Mouse (Mus musculus): Measurements from ENCODE around the gene Gkn2. TPM values are rescaled to one million over a fixed set of nuclear protein-coding genes. Genes with fewer than 3 reads are reported as not detected.
A peak's percentile ranks its signal among the peaks of the same experiment; 100 is the strongest.

Gkn2 gene
- not detected for total RNA-seq (2021)
- long read RNA-seq, result 0 reads

DNA sequence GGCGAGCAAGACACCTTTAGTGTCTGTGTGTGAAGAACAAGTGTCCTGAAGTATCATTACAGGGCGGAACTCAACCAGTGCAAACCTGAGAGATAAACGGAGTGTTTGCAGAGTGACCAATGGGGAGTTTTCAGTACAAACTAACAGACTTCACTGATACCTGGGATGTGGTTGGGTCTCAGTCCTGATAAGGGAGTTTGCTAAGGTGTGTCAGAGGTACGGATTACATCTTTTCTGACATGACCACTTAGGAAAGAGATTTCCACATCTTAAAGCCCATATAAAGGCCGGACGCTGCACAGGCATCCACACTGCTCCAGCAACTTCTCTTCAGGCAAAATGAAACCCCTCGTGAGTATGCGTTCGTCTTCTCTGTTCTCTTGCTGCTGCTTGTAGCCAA lies at the start of gene Gkn2:
TSS of gene Gkn2 (plus strand) at position 301 of the 400 bp plus-strand sequence.
- DNase-seq (ENCODE audit: low spot score in 2 of 2), result no peak

DNA sequence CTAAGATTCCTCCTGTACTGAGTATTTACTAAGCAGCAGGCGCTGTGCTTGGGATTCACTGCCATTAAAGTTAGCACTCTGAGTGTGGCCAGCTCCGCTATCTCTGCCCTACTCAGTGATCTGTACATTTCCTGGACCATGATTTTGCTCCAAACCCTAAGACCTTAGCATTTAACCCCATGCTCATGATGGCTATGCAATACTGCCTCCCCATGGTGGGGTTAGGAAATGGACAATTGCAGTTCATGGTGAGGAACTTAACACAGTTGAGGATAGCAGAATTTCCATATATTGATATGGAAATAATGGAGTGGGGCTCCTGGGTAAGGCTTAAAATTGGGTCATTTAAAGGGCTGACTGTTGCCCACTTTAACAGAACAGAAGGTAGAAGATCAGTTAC lies 49.8 kb upstream of the Gkn2 start:
- DNase-seq (ENCODE audit: low spot score in 2 of 2), result peak; percentile 34 to 46

DNA sequence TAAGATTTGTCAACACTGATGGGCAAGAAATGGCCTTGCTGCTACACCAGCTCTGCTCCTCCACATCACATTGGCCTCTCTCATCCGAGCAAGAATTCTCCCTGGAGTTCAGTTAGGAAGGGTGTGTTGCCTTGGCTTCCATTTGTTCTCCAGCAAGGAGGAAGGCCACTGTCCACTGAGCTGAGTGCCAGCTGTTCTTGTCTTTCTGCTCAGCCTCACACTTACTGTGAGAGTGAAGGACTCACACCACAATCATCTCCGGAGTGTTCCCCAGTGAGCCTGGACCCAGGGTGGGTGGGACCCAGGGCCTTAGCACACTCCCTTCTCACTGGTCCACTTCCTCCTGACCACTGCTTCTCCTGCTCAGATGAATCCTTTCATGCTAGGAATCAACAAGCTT lies 46.2 kb upstream of the Gkn2 start:
- no peak for DNase-seq (ENCODE audit: low spot score in 2 of 2)

DNA sequence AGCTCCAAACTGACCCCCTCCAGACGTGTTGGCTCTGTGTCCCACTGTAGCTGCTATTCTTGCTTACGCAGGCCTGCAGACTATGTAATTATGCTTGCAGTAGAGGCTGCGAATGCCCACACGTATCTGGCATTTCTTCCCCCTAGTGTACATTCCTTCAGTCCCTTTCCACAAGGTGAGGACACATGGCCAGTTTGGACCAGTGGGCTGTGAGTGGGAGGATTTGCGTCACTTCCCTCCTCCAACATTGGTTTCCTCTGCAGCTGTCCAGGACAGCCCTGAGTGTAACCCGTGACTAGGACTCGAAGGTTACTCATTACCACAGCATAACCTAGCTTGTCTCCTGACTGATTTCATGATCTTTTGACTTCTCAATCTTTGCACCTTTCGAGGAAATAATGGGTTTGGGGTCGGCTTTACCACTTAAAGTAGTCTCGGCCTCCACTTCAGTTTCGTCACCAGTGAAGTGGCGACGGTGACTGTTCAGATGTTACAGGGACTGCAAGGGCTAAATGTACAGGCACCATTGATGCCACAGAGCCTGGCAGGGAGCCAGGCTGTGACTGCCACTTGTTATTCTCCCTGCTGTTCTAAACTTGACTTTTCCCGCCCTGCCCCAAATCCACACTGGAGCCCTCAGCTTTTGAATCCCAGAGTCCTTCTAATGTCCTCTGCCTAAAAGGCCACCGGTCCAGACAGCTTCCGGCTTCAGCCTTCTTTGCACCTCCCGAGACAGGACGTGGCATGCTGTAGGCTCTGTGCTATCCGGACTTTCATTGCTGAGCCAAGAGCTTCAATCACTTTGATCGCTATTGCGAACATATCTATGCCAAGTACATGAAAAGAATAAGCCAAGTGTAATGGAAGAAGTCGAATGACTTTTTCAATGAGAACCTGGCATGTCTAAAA lies 44.6 kb upstream of the Gkn2 start:
- DNase-seq (ENCODE audit: low spot score in 2 of 2), result no peak

DNA sequence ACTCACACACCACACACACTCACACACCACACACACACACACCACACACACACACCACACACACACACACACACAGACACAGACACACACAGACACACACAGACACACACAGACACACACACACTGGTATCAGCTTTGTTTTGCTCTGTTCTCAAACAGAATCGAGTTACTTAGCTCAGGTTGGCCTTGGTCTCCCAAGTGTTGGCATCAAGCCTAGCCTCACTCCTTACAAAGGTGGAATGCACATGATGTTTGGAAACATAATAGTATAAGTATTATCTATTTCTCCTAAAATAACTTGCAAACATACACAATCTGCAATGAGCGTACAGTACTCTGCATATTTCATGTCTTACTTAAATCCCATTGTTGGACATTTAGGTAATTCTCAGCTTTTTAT lies 40.8 kb upstream of the Gkn2 start:
- DNase-seq (ENCODE audit: low spot score in 2 of 2), result no peak

DNA sequence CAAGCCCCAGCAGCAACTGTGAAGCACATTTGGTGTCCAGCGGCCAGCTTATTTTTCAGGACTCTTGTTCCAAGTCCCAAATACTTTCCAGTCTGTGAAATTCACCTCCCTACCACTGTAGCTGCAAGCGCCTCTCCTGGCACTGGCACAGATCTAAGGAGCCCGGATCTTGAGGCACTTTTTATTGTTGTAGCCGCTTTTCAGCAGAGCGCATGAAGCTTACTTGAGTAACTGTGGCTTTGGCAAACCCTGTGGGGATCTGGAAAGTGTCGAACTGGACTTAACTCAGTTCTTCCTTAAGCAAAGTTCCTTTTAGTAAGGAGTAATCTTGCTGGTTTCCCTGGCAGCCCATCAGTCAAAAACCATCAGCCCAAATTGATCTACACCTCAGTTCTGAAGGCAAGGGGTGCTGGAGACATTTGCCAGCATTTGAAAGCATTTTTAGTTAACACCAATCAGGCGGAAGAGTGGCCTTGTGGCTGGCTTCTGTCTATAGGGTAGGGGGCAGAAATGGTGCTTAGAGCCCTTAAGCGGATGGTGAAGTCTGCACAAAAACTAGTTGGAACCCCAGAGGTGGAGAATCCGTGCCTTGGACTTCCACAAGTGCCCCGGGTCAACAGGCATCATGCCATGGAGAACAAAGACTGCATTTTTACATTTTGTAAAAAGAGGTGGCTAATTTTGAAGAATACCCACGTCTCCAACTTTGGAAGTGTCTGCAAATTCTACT lies 38.6 kb upstream of the Gkn2 start:
- peak; percentile 44 to 51 for DNase-seq (ENCODE audit: low spot score in 2 of 2)

DNA sequence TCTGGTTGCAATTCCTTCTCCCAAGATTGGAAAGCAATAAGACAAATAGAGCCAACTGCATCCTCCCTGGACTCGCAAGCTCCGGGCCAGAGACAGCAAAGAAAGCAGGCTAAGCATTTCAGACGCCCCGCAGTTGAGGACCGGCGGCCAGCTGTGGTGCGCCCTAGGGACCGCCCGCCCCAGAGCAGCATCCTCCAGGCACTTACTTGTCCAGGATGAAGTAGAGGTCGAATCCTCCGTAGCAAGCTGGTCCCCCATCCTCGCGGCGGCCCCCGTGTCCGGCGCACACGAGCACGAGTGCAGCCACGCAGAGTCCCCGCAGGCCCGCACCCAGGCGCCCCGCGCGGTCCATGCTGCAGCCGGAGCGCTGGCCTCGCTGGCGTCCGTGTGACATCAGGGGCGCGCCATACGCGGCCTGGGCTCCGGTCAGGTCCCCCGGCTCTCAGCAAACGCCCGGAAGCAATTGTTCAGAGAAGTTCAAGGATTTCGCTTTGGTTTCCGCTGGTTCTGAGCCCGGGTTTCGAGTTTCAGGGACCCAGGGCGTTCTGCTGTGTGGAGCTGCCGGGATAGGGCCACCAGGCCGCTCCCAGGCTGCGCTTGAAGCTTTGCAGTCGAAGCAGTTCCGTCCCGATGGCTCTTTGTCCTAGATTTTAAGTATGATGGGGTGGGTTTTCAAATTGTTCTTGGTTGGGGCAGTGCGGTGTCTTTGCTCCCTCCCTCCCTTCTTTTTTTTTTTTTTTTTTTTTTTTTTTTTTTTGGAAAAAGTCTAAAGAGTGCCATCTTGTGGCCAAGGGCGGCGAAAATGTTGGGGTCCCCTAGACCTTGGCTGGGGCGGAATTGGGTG lies 37.8 kb upstream of the Gkn2 start, which contains the start of gene Antxr1:
TSS of gene Antxr1 (minus strand) at position 731 of the 844 bp plus-strand sequence.
- DNase-seq (ENCODE audit: low spot score in 2 of 2), result peak; percentile 60 to 71

DNA sequence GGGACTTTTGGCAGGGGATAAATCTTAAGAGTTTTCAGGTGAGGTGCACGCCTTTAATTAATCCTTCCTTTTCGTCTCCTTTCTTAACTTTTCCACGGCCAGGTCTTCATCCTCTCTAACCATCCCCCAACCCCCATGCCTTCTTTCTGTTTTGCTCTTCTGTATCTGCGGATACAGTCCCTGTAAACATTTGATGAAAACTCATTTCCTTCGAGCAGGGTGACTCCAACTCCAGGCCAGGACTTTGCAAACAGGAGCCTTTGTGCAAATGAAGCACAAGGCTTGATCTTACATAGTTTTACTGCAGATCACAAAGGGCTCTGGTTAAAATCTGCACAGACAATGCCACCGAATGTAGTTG lies 37.2 kb upstream of the Gkn2 start:
- DNase-seq (ENCODE audit: low spot score in 2 of 2), result no peak

DNA sequence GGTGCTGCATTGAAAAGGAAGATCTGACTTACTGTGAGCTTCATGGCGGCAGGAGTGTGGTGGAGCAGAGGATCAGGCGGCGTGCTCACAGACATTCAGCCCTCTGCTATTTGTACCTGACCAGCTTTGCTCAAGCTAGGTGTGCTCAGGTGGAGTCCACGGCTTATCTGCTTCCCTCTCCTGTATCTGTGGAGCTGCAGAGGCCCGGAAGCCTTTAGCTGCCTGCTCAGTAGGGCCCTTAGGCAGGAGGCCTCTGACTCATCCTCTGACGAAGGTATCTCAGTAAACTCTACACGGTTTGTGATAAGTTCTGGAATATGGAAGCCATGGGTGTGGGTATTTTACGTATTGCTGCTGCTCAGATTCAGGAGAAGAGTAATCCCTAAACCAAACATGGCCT lies 22.3 kb upstream of the Gkn2 start, which contains the start of gene Gkn1:
TSS of gene Gkn1 (minus strand) at position 114 of the 400 bp plus-strand sequence.
- no peak for DNase-seq (ENCODE audit: low spot score in 2 of 2)

DNA sequence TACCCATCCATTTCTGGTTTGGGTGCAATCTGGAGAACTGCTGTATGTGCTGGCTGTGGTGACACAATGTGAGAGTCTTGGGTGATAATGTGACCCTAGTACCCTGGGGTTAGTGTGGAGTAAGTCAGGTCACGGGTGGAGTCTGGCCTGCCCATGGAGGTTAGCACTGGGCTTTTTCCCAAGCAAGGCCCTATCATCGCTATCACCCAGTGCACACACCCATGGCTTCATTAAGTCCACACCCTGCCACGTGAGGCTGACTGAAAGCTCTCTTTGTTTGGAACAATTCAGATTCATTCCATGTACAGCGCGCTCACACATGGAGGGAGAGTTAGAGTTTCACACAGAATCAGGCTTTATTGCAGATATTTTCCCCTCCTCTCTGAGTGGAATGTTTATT lies 18.7 kb upstream of the Gkn2 start:
- no peak for DNase-seq (ENCODE audit: low spot score in 2 of 2)

DNA sequence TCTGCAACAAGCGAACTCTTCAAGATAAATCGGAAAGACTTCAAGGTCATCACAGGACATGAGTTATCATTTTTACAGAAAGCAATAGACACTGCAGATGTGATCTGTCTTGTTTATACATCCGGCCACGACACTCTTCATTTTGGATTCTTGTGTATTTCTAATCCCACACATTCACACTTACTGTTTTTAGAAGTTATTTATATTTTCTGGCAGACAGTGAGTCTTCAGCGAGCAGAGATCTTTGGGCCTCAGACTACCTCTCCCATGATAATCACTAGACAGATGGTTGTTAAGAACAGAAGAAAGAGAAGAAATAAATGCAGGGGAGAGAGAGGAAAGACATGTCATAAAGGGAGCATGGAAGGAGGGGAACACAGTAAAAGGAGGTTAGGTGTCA lies 3.9 kb upstream of the Gkn2 start:
- no peak for DNase-seq (ENCODE audit: low spot score in 2 of 2)

DNA sequence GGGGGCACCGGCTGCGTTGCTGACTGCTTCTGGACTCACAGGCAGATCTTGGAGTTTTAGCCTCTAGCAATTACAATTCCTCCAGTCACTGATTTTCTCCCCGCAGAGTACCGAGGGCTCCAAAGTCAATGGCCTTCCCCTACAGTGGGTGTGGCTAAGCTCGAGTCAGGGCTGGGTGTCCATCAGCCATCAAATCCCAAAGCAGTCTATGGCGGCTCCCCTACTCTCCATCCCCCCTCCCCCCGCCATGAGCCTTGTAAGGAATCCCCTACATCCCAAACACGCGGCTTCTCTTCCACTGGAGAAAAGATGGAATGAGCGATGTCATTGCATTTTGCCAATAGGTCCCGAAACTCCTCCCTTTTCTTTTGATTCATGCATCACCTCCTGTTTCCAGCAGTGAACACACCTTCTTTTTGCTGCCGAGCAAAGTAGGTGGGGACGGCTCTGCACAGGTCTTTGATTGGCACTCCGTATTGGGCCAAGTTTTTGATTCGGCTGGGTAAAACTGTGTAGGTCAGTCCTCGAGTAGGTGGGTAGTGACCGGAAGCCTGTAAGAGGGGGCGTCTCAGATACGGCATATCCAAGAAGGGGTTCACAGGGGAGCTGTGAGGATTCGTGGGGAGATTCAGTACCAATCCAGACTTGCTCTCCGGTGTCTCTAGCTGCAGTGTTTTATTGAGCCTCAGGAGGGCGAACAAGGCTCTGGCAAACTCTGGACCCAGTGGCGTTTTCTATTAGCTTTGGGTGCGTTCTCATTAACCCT lies 11.0 kb downstream of the Gkn2 start:
- DNase-seq (ENCODE audit: low spot score in 2 of 2), result peak; percentile 23 to 47

DNA sequence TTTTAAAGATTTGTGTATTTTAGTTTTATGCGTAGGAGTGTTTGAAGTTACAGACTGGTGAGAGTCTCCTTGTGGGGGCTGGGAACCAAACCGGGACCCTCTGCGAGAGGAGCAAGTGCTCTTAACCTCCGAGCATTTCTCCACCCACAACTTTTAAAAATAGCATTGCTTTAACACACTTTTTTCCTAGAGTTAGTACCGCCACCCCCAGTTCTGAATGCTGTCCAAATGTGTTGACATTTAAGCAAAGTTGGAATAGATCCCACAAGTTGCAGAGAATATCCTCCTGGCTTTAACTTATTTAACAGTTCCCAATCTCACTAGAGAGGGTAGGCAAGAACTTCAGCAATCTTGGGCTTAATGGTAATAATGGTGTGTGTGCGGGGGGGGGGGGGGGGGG lies 11.6 kb downstream of the Gkn2 start:
- DNase-seq (ENCODE audit: low spot score in 2 of 2), result no peak

DNA sequence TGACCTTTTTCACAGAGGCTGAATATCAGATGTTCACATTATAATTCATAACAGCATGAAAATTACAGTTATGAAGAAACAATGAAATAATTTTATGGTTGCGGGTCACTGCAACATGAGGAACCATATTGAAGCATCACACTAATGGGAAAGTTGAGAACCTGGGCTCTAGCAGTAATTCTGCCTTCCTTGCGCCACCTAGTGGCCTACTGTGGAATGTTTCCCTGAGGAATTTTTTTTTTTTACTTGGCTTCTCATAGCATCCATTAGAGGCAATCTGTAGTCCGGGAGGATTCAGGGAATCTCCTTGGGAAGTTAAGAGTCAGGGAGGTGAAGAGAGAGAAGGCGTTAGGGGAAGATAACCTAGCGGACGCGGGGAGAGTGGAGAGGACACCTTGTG lies 13.0 kb downstream of the Gkn2 start:
- DNase-seq (ENCODE audit: low spot score in 2 of 2), result peak; percentile 76 to 81

DNA sequence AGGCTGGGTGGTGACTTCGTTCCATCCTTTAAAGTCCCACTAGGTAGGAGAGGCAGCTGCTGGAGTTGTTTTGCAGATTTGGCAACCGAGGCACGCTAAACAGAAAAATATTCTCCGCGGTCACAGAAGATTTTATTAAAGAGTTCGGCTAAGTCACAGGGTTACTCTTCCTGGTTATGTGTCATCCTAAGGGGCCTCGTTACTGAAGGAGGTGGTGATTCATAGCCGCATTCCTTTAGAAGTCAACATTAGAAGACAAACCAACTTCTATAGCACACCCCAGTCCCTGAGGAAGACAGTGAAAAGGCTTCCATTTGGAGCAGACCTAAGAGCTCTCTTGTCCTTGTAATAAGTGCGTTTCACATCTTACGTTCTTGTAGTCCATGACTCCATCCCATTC lies 13.5 kb downstream of the Gkn2 start:
- DNase-seq (ENCODE audit: low spot score in 2 of 2), result no peak

DNA sequence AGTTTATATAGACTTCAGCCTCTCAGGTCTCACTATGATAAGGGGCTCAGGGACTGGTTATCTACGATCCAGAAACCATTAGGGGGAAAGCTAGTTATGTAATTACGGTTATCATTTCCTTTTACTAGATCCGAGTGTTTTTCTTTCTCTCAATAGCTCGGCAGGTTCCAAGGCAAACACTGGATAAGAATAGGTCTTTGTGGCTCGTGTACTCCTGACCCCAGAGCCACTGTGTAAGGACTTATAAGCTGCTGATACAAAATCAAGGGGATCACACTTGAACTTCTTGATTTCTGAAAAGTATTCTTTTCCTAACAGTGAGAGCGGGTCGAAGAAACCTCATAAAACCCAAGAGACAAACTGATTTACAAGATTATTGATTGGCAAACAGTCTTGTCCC lies 15.7 kb downstream of the Gkn2 start, which contains the start of gene Gkn3:
TSS of gene Gkn3 (minus strand) at position 59 of the 400 bp plus-strand sequence.
- no peak for DNase-seq (ENCODE audit: low spot score in 2 of 2)

DNA sequence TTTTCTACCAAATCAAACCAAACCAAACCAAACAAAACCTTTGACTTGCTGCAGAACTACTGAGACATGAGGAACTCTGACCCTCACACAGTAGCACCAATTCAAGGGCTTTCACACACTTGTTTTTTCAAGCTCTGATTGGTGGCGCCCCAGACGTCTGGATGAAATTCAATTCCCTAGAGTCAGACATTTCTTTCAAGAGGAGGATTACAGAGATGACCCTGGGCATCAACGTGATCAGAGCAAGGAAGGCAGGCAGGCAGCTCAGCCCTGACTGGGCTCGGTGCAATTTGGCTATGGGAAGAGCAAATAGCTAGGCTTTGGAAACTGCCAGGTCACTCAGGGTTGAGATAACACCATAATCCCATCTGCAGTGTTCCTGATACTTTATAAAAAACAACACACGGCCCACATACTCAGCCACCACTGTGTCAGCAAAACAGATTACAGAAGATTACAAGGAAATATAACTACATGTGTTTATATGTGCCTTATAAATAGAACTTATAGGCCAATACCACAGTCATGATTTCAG lies 16.4 kb downstream of the Gkn2 start:
- no peak for DNase-seq (ENCODE audit: low spot score in 2 of 2)

DNA sequence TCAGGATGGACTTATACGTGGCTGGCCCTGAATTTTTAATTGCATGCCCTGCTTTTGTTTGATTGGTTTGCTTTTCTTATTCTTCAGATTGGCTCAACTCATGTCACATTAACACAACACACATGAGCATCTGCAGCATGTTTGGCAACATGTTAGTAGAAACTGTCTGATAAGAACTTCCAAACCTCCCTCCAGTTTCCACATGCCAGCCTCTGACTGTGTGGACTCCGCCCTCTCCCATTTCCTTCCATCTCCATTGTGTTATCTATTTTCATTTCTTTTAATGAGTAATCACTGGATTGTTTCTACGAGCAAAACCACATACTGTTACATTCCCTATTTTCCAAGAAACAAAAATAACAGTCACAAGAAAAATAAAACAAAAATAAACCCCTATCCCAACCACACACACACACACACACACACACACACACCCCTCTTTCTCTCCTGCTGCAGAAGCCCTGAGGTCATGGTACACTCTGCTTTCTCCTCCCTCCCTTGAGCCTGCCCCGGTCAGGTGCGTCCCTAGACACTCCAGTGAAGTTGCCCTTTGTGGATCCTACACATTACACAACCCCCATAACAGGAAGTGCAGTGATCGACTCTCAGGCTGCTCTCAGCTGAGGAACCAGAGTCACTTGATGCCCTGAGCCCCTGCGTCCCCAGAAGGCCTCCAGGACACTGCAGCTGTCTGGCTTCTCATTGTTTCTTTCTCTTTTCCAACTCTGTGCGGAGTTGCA lies 20.5 kb downstream of the Gkn2 start:
- no peak for DNase-seq (ENCODE audit: low spot score in 2 of 2)

DNA sequence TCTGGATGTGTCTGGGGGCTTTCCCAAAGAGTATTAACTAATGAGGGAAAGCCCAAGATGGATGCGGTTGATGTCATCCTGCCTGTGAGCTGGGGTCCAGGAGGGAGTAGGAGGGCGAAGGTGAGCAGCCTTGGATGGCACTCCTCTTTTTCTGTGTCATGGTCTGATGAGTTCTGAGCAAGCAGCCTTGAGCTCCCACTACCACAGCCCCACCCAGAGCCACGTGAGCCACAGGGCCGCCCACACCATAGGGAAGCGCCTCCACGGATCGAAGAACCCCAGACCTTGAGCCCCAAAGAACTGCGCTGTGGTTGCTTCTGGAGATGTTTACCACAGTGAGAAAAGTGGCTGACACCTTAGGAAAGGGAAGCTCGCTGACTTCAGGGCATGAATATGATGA lies 21.6 kb downstream of the Gkn2 start:
- DNase-seq (ENCODE audit: low spot score in 2 of 2), result no peak

DNA sequence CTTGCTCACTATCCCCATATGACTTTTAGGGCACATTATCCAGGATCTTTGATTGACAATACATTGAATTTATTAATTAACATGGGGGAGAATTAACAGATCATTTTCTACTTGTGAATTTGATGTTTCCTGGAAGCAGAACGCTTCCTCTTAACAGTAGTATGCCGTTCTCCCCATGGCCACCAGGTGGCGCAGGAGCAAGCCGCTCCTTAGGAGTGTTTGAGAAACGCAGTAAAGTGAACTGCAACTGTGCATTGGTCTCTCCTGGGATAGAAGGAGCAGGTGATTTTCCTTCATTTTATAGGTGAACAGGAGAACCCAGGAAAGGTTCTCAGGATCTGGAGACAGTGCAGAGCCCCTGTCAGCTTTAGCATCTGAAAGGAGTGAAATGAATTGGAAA lies 26.0 kb downstream of the Gkn2 start:
- DNase-seq (ENCODE audit: low spot score in 2 of 2), result peak; percentile 79 to 83
